Mouse (Mus musculus) c-Kit-positive CD71-positive TER-119-positive erythroid progenitor cells, embryonic 14.5 days (primary cell): ENCODE data around the gene Rell1.

ENCODE experiments used
- DNase-seq: peaks from one replicate; pipeline ENCODE4 v3.0.0-alpha.2; 2013; ENCODE audit warnings: low spot score

The Rell1 gene

DNA sequence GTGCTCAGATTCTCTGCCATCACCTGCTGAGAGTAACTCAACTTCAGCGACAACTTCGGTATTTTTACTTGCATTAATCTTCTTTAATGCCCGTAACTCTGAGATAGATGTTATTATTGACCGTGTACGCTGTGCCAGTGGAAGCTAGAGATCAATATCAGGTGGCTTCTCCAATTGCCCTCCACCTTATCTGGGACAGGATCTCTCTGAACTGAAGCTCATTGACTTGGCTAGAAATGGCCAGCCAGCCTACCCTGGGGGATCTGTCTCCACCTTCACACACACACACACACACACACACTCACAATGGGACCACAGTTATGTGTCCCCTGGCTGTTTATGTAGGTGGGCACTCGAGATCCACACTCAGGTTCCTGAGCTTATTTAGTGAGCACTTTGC is 16.7 kb downstream of the Rell1 start:
- no peak for DNase-seq

DNA sequence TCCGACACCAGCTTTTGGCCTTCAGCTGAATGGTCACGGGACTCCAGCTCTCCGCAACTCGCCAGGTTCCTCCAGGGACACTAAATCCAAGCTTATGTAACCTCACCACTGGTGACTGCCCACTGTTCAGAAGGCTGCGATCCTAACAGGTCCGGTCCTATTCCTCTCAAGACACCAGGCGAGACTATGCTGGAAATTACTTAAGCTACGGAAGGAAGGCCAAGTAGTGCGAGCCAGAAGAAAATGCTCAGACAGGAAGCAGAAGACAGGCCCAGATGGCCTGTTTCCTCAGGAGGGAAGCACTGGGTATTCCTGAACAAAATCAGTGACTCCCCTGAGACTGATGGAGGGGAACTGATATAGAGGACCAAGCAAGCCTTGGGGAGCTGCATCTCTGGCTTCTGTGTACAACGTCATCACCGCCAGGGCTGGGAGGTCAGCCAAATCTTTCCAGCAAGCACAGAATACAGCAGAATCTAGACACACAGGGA is 17.2 kb downstream of the Rell1 start:
- DNase-seq, result no peak

DNA sequence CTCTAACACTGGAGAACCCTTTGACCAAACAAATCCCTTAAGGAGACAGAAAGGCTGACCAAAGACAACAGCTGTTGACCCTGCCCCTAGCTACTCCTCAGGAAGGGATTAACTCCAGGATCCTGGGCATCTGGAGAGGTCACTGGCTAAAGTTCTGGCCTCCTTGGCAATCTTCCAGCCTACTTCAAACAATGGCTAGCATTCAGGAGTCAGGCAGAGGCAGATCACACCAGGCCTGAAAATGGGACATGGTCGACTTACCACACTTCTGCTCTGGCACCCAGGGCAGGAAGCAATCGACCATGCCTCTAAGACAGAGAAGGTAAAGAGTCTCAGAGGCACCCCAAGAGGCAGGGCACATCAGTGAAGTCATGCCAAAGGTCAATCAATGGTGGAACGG is 19.5 kb downstream of the Rell1 start:
- DNase-seq, result no peak

DNA sequence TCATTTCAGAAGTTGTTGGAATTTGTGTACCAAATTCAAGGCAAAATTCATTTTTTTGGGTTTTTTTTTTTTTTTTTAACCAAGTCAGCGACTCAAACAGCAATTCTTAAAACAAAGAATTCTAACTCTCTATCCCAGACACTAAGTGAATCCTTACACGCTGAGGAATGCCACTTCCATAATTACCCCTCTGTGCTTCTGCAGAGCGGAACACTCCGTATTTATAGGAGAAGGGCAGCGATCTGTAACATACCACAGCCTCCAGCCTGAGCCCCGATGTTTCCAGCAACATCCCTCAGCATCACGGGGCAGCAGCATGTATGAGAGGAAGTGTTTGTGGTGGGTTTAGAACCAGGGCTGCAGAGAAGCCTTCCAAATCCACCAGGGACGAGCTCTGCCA is 21.2 kb downstream of the Rell1 start:
- DNase-seq, result no peak

DNA sequence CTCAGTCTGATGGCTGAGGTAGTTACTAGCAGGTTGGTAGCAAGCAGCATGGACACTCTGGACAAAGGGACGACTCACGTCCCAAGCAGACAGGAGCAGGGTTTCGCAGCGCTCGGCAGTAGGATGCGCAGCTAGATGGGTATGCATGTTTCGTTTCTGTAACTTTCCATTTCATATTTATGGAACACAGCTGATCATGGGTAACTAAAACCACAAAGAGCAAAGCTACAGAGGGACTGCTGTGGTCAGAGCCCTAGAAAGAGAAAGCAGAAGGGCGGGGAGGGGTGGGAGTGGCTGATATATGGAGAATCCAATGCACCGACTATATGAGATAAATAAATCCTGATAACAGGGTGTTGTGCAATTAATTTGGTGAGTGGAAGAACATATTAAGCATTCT is 25.4 kb downstream of the Rell1 start:
- no peak for DNase-seq

DNA sequence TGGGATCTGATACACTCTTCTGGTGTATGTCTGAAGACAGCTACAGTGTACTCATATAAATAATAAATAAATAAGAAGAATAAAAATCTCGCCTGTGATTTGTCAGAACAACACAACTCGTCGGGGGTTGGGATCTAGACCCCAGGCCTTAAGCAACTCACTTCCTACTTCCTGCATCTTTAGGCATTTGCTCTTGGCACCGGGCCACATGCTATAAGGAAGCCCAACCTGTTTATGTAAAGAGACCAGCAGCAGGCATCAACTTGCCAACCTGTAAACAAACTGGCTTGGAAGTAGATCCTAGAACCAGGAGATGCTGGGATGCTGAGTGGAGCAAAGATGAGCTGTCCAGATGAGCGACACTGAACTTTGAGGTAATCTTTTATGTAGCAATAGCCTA is 26.8 kb downstream of the Rell1 start:
- no peak for DNase-seq

DNA sequence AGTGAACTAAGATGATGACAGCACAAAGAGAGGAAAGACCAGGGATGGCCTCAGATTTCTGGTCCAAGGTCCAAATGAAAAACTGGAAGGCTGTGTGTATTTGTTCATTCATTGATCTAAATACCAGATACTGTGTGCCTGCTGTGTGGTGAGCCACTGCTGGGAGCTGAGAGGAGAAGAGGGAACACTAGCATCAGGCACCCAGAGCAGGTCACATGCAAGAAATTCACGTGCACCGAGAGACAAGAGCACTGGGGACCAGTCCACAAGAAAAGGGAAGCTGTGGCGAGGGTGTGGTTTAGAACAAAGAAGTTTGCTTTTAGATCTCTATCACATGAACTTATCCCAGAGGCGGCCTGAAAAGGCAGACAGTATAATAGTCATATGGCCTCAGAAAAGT is 30.1 kb downstream of the Rell1 start:
- DNase-seq, result no peak

DNA sequence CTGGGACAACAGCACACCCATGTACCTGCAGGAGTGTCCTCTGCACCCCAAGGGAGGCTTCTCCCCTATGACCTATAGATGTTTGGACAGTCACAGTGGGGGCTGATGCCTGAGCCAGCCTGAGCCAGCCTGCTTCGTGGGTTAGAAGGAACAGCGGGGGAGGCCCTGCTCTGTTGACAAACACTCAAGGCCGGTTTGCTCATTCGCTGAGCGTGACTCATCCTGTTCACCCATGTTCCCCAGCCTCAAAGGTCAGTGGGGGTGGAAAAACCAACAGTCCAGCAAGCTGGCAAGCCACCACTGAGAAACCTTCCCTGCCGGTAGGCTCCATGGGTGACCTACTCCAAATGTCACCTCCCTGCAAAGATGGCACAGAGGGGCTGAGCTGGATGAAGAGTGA is 32.0 kb downstream of the Rell1 start:
- no peak for DNase-seq

DNA sequence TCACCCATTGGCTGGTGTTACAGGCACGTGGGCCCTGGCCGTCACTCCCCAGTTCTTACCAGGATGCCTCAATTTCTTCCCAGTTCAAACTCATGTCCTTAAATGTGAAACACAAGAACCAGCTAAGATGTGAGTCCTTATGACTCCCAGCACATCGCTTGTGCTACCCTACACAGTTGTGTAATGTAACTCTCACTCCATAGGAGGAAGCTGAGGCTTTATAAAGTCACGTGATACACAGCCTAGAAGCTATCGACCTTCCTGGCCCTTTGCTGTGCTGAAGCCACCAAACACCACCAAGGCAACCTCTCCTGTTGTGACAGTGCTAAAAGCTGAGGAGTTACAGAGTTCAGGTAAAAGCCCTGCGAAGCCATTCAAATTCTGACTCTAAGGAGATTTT is 33.1 kb downstream of the Rell1 start:
- no peak for DNase-seq

DNA sequence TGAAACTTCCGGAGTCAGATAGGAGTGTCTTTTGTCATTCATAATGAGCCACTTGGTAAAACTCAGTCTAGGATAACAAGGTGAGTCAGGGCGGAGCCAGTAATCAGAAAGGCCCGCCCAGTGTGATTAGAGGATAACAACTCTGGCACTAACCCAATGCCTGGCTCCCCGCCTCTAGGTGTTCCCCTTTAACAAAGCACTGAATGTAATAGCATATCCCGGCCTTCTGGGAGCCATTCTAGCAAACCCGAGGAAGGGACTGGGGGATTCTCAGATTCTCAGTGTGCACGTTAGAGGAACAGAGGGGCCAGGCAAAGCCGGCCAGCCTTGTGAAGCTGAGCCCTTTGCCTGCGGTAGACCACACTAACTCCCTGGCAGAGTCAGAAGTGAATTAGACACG is 35.9 kb downstream of the Rell1 start:
- no peak for DNase-seq

DNA sequence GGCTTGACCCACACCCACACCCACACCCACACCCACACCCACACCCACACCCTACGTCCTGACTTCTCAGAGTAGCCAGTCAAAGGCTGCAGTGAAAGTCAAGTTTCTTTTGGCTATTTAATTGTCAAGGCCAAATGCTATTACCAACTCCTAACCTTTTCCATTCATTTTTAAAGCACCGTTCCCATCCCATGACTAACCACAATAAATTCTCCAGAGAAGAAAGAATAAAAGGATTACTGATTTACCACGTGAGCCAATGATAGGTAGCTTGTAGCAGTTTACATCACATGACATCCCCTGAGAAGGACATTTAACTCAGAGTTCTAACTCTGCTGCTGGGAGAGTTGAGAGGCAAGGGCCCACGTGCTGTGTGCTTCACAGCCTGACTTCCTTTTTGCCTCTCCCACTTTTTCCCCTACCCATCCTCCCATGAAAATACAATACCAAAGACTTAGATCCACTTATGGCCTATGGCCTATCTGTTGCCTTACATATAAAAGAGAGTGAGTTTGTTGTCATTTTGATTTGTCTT is 37.8 kb downstream of the Rell1 start:
- no peak for DNase-seq

DNA sequence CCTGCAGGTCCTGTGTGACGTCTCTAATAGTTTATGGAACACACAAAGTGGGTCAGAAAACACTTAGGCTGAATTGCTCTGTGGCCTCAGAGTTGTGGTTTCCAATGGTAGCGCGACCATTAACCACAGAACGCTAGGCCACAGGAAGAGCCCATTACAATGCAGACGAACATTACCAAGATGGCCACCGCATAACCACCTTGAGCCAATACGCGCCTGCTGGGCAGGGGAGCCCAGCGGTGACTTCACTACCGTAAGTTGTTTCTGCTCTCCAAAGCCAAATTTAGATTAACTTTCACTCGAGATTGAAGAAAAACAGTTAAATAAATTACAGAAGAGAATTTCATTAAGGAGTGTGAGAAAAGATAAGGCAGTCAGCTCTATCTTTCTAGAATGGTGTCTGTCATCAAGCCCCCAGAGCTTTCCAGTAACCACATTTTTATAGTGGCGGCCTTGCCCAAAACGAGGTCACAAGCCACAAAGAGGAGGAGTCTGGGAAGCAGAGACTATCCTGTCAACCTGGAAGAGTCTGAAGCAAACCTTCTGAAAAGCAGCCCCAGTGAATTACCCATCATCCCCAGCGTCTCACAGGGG is 43.6 kb downstream of the Rell1 start:
- no peak for DNase-seq

DNA sequence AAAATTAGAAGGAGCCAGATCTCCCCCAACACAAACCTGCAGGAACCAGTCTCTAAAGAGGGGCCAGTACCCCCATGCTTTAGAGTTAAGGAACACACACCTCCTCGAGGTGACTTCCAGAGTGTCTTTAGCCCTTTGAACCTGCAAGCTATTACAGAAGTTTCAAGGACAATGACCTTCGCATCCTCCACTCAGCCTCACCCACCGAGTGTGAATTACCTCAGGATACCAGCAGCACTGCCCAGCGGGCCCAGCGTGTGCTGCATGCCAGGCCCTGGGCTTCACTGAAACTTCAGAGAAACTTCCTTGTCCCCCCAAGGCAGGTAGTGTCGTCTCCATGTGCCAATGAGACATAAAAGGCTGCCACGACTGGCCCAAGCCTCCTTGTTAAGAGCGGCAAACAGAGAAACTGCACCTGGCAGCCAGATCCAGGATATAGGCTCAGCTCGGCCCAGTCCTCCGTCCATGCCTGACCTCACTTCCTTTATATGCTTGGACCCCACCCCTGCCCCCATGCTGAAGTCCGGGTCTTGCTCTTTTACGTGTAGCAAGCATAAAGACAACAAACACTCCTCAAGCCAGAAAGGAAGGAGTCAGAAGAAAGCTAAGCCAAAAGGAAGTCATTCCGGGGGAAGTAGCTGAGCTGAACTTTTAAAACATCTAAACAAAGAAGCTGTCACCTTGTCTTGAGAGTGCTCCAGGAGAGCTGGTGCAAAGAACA is 45.2 kb downstream of the Rell1 start:
- DNase-seq, result no peak

DNA sequence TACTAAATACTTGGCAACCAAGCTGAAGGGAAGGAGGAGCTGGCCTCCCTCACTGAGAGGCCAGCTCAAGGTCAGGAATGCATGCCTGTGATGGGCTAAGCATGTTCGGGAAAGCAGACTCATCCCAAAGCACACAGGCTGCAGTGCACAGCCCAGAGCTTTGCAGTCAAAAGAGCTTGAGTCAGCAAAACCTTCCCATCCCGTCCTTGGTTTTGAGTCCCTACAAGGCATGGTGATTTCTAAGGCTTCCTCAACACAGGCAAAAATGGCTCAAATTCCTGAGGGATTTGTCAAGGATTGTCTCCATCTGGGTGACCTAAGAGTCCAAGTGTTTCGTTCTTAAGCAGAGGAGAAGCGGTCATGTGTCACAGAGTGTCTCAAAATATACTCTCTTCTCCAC is 50.5 kb downstream of the Rell1 start:
- DNase-seq, result no peak

DNA sequence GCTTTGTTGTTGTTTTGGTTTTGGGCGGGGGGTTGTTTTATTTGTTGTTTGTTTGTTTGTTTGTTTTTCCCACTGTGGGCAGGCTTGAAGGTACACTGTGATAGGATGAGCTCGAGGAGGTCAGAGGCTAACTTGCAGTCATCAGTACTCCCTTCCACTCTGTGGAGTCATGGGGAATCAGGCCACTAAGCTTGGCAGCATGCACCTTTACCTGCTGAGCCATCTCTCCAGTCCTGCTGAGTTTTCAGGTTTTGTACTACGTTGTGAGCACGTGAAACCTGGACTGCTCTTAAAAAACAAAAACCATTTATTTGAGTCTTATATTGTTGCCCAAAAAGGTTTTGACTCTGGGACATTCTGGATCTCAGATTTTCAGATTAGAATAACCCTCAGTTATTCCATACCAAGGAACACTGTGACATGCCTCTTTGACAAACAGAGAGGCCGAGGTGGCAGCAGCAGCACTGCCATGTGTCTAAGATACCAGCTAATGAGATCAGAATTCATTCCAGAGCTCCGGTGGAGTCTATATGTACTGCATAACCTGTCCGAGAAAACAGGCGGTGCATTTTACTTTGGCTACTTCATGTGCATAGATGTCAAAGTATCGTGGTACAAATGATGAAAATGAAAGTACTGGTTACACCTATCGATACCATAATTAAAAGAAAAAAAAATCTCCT is 52.1 kb downstream of the Rell1 start:
- no peak for DNase-seq

DNA sequence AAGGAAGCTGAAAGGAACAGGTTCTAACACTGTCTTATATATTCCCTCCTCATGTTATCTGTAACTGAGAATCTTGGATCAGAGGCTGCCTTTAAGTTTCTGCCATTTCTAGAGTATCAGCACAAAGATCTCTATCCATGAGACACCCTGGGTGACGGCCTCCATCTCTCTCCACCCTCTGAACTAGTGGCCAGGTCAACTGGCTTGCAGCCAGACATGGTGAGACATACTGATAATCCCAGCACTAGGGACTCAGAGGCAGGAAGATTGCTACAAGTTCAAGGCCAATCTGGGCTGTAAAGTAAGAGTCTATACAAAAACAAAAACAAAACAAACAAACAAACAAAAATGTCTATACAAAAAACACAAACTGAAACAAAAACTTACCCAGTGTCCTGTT is 53.8 kb downstream of the Rell1 start:
- no peak for DNase-seq

DNA sequence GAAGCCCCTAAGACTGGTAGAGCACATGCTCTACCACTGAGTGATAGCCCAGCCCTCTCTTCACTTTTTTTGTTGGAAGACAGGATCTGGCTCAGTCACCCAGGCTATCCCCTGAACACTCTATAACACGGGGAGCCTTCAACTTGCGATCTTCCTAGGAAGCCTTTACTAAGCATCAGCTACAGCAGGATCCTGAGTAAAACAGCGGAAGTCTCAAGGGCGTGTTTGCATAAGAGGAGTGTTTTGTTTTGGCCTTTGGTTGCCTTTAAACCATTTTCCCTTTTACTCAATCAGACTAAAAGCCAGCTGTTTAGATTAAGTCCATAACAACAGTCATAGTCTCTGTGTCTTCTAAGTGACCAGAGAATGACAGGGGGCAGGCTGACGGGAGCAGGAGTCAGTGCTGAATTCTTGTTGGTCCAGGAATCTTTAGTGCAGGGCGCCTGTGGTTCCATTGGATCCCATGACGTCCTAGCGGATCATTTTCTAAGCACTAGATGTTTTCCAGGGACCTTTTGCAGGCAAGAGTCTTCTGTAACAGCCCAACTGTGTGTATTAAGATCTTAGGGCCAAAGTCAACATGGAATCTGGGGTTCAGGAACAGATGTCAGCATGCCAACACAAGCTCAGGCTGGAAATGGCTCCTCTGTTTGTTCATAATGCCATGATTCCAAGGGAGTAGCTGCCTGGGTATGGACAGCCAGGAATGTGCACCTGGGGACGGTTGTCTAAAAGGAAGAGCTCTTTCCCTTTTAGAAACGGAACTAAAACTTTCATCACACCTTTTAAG is 58.3 kb downstream of the Rell1 start:
- DNase-seq, result no peak

DNA sequence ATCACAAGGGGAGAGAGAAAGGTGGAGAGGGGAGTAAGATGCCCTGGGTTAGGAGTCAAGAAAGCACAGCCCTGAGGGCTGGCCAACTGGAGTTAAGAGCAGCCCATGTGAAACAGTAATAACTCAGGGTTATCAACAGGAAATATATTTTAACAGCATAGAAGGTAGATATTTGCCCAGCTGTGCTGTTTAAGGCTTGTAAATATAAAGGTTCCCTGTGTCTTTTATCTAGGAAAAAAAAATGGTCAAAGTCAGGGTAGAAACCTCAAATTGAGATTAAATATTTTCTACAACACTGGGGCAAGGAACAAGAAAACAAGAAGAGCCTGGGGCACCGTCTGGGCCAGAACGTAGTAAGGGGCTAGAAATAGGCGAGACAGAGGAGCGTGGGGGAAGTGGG is 61.2 kb downstream of the Rell1 start:
- no peak for DNase-seq

DNA sequence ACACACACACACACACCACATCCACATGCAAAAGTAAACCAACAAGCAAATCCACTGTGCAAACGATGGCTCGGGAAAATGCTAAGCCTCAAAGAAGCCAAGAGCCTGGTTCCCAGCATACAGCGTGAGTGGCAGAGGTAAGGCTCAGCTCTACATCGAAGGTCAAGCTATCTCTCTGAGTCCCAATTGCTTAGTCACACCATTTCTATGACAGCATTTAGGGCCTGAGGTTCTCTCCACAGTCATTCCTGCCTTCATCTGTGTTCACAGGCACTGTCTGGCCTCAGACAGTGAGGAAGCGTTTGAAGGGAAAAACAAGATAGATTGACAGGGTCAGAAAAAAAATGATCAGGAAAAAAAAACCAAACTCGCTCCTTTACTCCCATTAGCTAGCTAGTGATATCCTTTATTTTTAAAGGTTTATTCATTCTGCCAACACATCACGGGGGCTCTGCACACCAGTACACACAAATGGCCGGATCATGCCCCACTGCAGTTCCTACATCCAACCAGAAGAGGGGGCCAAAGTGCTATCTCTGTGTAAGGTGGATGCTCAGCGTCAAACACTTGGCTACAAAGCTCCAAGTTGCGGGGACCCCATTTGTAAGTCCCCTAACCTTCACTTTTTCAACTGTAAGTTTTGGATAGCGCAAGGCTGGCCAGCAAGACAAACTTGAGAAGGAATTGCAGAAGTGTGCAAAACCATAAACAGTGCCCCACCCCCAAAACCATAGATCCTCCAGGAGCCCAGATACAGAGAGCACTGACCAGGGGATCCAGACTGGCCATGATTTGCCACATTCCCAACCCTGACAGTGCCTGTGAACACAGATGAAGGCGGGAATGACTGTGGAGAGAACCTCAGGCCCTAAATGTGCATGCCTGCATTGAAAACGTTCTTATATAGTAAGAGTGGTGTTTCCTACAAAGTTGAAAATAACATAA is 62.3 kb downstream of the Rell1 start:
- peak; percentile 68 for DNase-seq

DNA sequence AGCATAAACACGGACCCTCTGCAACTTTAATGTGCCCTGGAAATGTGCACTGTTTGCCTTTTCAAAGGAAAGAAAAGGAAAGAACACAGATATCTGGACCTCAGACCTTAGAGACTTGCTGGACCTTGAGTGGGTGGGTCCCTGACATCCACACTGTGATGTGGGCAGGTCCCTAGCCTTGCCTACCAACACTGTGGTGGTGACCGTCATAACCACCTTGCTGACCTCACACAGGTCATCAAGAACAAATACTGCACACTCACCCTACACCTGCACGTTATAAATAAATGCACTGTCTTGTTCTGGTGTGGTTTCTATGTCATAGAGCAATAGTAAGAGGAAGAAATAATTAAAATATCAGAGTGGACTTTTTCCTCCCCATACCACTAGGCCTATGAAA is 65.4 kb downstream of the Rell1 start:
- no peak for DNase-seq

DNA sequence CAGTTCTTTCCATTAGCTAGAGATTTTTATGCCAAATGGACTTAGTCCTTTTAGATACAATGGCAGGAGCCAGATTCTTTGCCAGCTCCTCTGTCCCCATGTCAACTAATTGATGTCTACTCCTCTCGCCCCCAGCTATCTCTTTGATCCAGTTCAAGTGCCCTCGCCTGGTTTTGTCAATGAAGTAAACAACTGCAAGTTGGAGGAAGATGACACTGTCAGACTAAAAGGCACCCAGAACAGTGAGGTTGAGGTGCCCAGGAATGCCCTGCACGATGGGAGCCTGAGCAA is 70.9 kb downstream of the Rell1 start:
- no peak for DNase-seq
